Mouse (Mus musculus): ENCODE results near the gene Mup5.
"Not testable (repeated sequence)": the region's sequence is repeated elsewhere in the genome, so short reads cannot be mapped to it uniquely, and the experiment has no call there.

GRCm38 (mm10) chr4:61822541-61822940, 12.5 kb downstream of the Mup5 start:
- not testable (repeated sequence) for TF ChIP-seq POLR2A (IDR thresholded peaks at IDR 0.05; ENCODE audit: borderline replicate concordance, extremely low read depth, low read depth, low read length); CTCF (IDR thresholded peaks at IDR 0.05; ENCODE audit: insufficient read depth, low read length)

Measured in lung, adult 2 months (tissue).